Mouse (Mus musculus) stomach, postnatal 0 days (tissue): ENCODE results near the gene Mtln. TPM values are rescaled to one million over a fixed set of nuclear protein-coding genes. Genes with fewer than 3 reads are reported as not detected.

Source experiments
- ATAC-seq: fragments of 200-750 bp; cut with Nextera tagmentation; 2 replicates; pipeline ENCODE4 v1.8.0; 2017; ENCODE audit not compliant: low FRiP score, low TSS enrichment
- DNase-seq: peaks from one replicate; pipeline ENCODE4 v3.0.0-alpha.2; 2016; ENCODE audit warnings: low spot score
- H3K27ac ChIP-seq: fragments of 300-500 bp; sonication (generic); replicated peaks from 2 replicates; pipeline ENCODE4 v1.5.1; 2014; ENCODE audit warnings: mild to moderate bottlenecking, control low read depth
- H3K27me3 ChIP-seq: fragments of 300-500 bp; sonication (generic); 2 replicates; pipeline ENCODE4 v1.6.1; 2014; ENCODE audit warnings: low read length; ENCODE audit not compliant: control insufficient read depth, insufficient read depth
- H3K36me3 ChIP-seq: fragments of 300-500 bp; sonication (generic); 2 replicates; pipeline ENCODE4 v1.6.1; 2014; ENCODE audit warnings: low read length, mixed read lengths; ENCODE audit not compliant: control insufficient read depth, insufficient read depth
- H3K4me1 ChIP-seq: fragments of 300-500 bp; sonication (generic); replicated peaks from 2 replicates; pipeline ENCODE4 v1.6.1; 2014; ENCODE audit warnings: antibody characterized with exemption; ENCODE audit not compliant: control insufficient read depth, insufficient read depth
- H3K4me2 ChIP-seq: fragments of 300-500 bp; sonication (generic); replicated peaks from 2 replicates; pipeline ENCODE4 v1.6.1; 2014; ENCODE audit warnings: low read depth, mild to moderate bottlenecking, control low read depth, moderate library complexity
- H3K4me3 ChIP-seq: fragments of 300-500 bp; sonication (generic); 2 replicates; pipeline ENCODE4 v1.5.1; 2014; ENCODE audit warnings: low read depth, low read length, control low read depth
- H3K9ac ChIP-seq: fragments of 300-500 bp; sonication (generic); 2 replicates; pipeline ENCODE4 v1.6.1; 2014; ENCODE audit warnings: mild to moderate bottlenecking, low read length, control low read depth, mixed read lengths
- H3K9me3 ChIP-seq: fragments of 300-500 bp; sonication (generic); 2 replicates; pipeline ENCODE4 v1.6.1; 2016; ENCODE audit warnings: low read length; ENCODE audit not compliant: control insufficient read depth
- CTCF ChIP-seq: IDR thresholded peaks from 2 replicates; pipeline ENCODE4 v1.5.1; 2016; ENCODE audit warnings: antibody characterized with exemption, low read depth, mild to moderate bottlenecking, moderate library complexity
- EP300 ChIP-seq: optimal IDR thresholded peaks from 2 replicates; pipeline ENCODE3; 2016; ENCODE audit warnings: antibody characterized with exemption
- WGBS: fragments of 180-500 bp; shearing (Covaris S2); extraction: QIAGEN DNeasy Blood & Tissue Kit; methylation state at CpG from one replicate; pipeline ENCODE4 v1.1.7; 2014; 5-methylcytosine and 5-hydroxymethylcytosine counted together
- polyA plus RNA-seq: library from polyadenylated mRNA; unstranded; fragments of >200 nt; fragmentation: Nextera tagmentation; extraction: Ambion mirVana; gene quantifications from 2 replicates; pipeline ENCODE4 v1.2.1, GENCODE M21; 2015

The Mtln gene
- polyA plus RNA-seq, 1 experiment from 2014 or later, result 66.5 TPM

DNA sequence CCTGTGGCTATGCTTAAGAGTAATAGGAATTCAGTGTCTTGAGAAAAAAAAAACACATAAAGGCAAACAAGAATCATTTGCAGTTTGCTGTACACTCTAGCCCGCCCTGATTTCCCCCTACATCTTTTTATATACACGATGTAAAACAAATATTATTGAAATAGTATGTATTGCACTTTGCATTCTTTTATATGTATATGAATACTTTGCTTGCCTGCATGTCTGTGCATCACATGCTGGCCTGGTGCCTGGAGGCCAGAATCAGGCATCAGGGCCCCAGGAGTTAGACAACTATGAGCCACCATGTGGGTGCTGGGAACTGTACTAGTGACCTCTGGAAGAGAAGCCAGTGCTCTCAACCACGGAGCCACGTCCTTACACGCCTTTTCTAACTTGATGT, 5.1 kb downstream of the Mtln start:
- Histone ChIP-seq H3K27me3 (no peaks in the 10 kb centered on the region), H3K36me3 (no peaks in the 10 kb centered on the region), H3K9me3 (no peaks in the 10 kb centered on the region), H3K27ac (no peak overlapping the region), H3K4me1 (0 out of 2 replicates have a peak, but pooled peaks cover 4% of the 10 kb centered on the region), H3K4me3 (no peak overlapping the region), H3K9ac (no peak overlapping the region), H3K4me2 (no peak overlapping the region)
- ATAC-seq, result no peak
- no peak for DNase-seq
- TF ChIP-seq CTCF (no peak), EP300 (no peak)
- WGBS, result 82% methylated on average over 5 of the region's 5 CpGs

DNA sequence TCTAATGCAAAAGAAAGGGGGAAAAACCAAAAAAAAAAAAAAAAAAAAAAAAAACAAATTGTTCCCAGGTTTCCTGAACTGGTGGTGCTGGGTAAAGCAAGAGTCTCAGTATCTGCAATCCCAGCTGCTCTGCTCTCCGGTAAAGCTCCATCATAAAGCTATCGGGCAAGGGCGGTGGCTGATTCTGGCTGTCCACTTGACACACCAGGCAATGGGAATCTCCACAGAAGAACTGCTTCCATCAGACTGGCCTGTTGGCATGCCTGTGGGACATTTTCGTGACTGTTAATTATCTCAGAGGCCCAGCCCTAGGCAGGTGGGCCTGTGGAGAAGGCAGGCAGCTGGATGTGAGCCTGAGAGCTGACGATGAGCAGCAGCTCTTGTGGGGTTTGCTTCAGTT, 13.8 kb downstream of the Mtln start:
- DNase-seq (no peak), ATAC-seq (no peak)
- Histone ChIP-seq H3K27ac (no peak overlapping the region), H3K36me3 (peaks cover 3% of the 10 kb centered on the region; the same call in 1 of the 2 replicates), H3K9me3 (no peaks in the 10 kb centered on the region), H3K9ac (no peak overlapping the region), H3K4me2 (no peak overlapping the region), H3K27me3 (no peaks in the 10 kb centered on the region), H3K4me3 (no peak overlapping the region), H3K4me1 (no peaks in the 10 kb centered on the region)
- WGBS, result 86% methylated on average over 5 of the region's 5 CpGs
- TF ChIP-seq EP300, result no peak
- no peak for TF ChIP-seq CTCF

DNA sequence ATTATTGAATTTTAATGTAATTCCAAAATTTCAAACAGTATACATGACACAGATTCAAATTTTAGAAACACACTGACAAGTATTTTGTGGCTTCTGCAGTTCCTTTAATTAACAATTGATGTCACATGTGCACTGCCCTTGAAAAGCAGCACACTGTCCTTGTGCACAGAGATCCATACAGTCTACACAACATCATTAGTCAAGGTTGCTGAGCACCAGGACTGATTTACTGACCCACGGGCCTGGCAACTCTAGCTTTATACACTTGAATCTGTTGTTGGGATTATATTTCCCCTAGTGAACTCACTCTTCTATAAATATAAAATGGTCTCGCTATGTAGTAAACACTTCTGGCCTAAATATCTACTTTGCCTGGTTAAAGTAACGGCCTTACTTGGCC, 17.3 kb downstream of the Mtln start:
- TF ChIP-seq EP300 (no peak), CTCF (no peak)
- no peak for DNase-seq

DNA sequence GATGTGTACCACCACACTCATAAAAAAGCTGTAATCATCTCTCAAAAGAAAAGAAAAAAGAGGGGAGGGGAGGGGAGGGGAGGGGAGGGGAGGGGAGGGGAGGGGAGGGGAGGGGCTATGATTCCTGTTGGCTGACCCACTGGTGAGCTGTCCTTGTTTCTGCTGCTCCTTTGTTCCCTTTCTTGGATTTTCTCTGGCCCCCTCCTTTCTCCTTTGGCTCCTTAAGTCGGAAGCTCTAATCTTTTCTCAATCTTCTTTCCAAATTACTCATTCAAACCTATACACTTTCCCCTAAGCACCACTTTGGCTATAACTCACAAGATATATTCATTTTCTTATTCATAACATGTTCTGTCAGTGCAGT, 17.7 kb downstream of the Mtln start:
- no peak overlapping the region for H3K4me2 ChIP-seq
- H3K36me3 ChIP-seq, result peaks cover 3% of the 10 kb centered on the region; the same call in 1 of the 2 replicates
- H3K27ac ChIP-seq, result no peak overlapping the region
- H3K4me1 ChIP-seq, result no peaks in the 10 kb centered on the region
- no peaks in the 10 kb centered on the region for H3K27me3 ChIP-seq
- DNase-seq (no peak), ATAC-seq (no peak)
- TF ChIP-seq CTCF (no peak), EP300 (no peak)
- H3K9ac ChIP-seq, result no peak overlapping the region
- H3K9me3 ChIP-seq, result no peaks in the 10 kb centered on the region
- 46% methylated on average over 1 of the region's 1 CpGs for WGBS
- no peak overlapping the region for H3K4me3 ChIP-seq

More for the DNA sequence above, 17.3 kb downstream of the Mtln start:
- Histone ChIP-seq H3K9ac (no peak overlapping the region), H3K27ac (no peak overlapping the region), H3K4me3 (no peak overlapping the region), H3K36me3 (peaks cover 3% of the 10 kb centered on the region; the same call in 1 of the 2 replicates), H3K27me3 (no peaks in the 10 kb centered on the region), H3K9me3 (no peaks in the 10 kb centered on the region), H3K4me1 (no peaks in the 10 kb centered on the region), H3K4me2 (no peak overlapping the region)
- WGBS, result 73% methylated on average over 3 of the region's 3 CpGs
- ATAC-seq, result no peak

DNA sequence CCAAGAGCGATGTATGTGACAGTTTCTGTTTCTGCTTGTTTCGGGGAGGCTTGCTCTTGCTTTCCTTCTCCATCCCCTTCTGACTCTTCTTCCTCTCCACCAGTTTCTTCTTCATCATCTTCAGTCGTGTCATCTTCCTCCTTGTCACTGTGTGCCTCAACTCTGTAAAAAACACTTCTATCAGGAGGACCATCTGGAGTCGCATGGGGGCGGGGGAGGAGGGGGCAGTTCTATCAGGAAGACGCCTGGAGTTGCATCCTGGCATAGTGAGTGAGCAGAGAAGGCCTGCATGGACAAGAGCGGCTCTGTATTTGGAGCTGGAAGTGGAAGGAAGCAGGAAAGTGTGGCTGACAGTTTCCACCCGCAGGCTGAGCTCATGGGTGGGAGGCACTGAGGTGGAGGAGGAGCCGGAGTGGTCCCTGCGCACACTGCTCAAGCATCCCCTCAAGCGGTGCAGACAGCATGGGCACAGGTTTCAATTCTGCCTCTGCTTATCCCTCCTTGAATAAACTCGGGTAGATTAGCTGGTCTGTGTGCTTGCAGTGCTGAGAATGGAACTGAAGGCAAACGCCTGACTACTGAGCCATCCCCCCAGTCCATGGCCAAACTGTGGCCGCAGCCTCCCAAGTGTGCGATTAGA, 18.2 kb downstream of the Mtln start:
- 69% methylated on average over 15 of the region's 15 CpGs for WGBS
- ATAC-seq (no peak), DNase-seq (no peak)
- Histone ChIP-seq H3K9ac (no peak overlapping the region), H3K4me2 (no peak overlapping the region), H3K4me1 (no peaks in the 10 kb centered on the region), H3K27ac (no peak overlapping the region), H3K9me3 (no peaks in the 10 kb centered on the region), H3K27me3 (no peaks in the 10 kb centered on the region), H3K4me3 (no peak overlapping the region), H3K36me3 (peaks cover 3% of the 10 kb centered on the region; the same call in 1 of the 2 replicates)
- TF ChIP-seq EP300, result no peak
- TF ChIP-seq CTCF, result no peak

DNA sequence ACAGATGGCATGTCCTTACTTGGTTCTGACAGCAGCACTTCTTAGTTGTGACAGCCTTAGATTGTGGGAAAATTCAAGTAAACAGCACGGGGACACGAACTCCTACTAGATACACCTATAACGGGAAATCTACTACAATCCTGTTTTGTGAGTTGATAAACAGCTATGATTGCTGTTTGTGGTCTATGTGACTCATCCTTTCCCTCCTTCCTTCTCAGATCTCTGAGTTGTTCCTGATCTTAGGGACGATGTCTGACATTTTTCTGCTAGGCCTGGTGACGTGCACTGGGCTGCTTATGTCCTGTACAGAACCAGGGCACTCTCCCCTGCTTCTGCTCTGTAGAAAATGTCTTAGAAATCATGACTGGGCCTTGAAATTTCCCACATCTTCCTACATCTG, 30.7 kb downstream of the Mtln start:
- DNase-seq (no peak), ATAC-seq (no peak)
- Histone ChIP-seq H3K4me3 (no peak overlapping the region), H3K36me3 (no peaks in the 10 kb centered on the region; the same call in 1 of the 2 replicates), H3K9me3 (no peaks in the 10 kb centered on the region), H3K27ac (no peak overlapping the region), H3K9ac (no peak overlapping the region), H3K4me1 (no peaks in the 10 kb centered on the region), H3K4me2 (no peak overlapping the region), H3K27me3 (no peaks in the 10 kb centered on the region)
- no peak for TF ChIP-seq CTCF
- WGBS, result 79% methylated on average over 5 of the region's 5 CpGs
